Mouse (Mus musculus) myocyte (in vitro differentiated cells): ENCODE measurements around the gene Pltp. TPM values are rescaled to one million over a fixed set of nuclear protein-coding genes. Genes with fewer than 3 reads are reported as not detected.

ENCODE experiments used
- H3K27me3 ChIP-seq: one replicate; pipeline ENCODE4 v1.6.1; 2011; ENCODE audit not compliant: control insufficient read depth, insufficient read depth, insufficient read length
- H3K36me3 ChIP-seq: one replicate; pipeline ENCODE4 v1.6.1; 2011; ENCODE audit not compliant: control insufficient read depth, insufficient read depth
- H3K4me2 ChIP-seq: one replicate; pipeline ENCODE4 v1.6.1; 2011; ENCODE audit warnings: low read depth, control low read depth
- H3K4me3 ChIP-seq: one replicate; pipeline ENCODE4 v1.5.1; 2011; ENCODE audit warnings: mild to moderate bottlenecking, control low read depth, moderate library complexity
- H3K79me2 ChIP-seq: one replicate; pipeline ENCODE4 v1.6.1; 2011; ENCODE audit not compliant: control insufficient read depth, insufficient read depth
- H3ac ChIP-seq: one replicate; pipeline ENCODE4 v1.6.1; 2011; ENCODE audit not compliant: control insufficient read depth, insufficient read length
- CEBPB ChIP-seq: IDR thresholded peaks from 2 replicates; pipeline ENCODE4 v1.6.1; 2011; ENCODE audit warnings: mild to moderate bottlenecking, moderate library complexity; ENCODE audit not compliant: poor library complexity, insufficient read depth, severe bottlenecking
- E2F4 ChIP-seq: IDR thresholded peaks from one replicate; pipeline ENCODE4 v1.6.1; 2011; ENCODE audit warnings: mild to moderate bottlenecking, control low read depth, moderate library complexity; ENCODE audit not compliant: insufficient read depth
- MAX ChIP-seq: IDR thresholded peaks from one replicate; pipeline ENCODE4 v1.6.1; 2011; ENCODE audit warnings: low read depth, mild to moderate bottlenecking, control low read depth
- MYOD1 ChIP-seq, 3 experiments: IDR thresholded peaks; one replicate each; pipeline ENCODE4 v1.6.1; 2011; ENCODE audit warnings: control low read depth in 2 of 3, low read depth in 2 of 3, mild to moderate bottlenecking in 2 of 3, moderate library complexity in 1 of 3; ENCODE audit not compliant: insufficient read length in 2 of 3, control insufficient read depth in 1 of 3
- MYOG ChIP-seq, 3 experiments: IDR thresholded peaks; one replicate each; pipeline ENCODE4 v1.6.1; 2011; ENCODE audit warnings: control low read depth in 2 of 3, low read depth in 2 of 3, mild to moderate bottlenecking in 2 of 3; ENCODE audit not compliant: insufficient read length in 2 of 3, control insufficient read depth in 1 of 3, insufficient read depth in 1 of 3
- POLR2A ChIP-seq: IDR thresholded peaks from one replicate; pipeline ENCODE4 v1.6.1; 2011; ENCODE audit warnings: low read depth, mild to moderate bottlenecking, control low read depth, moderate library complexity; ENCODE audit not compliant: insufficient read length
- POLR2AphosphoS2 ChIP-seq: IDR thresholded peaks from one replicate; pipeline ENCODE4 v1.6.1; 2011; ENCODE audit warnings: low read depth, control low read depth; ENCODE audit not compliant: insufficient read length
- REST ChIP-seq: IDR thresholded peaks from one replicate; pipeline ENCODE4 v1.6.1; 2011; ENCODE audit warnings: mild to moderate bottlenecking, control low read depth, moderate library complexity; ENCODE audit not compliant: insufficient read depth, insufficient read length
- SRF ChIP-seq: IDR thresholded peaks from one replicate; pipeline ENCODE4 v1.6.1; 2011; ENCODE audit warnings: low read depth; ENCODE audit not compliant: control insufficient read depth, insufficient read length
- TCF12 ChIP-seq: IDR thresholded peaks from one replicate; pipeline ENCODE4 v1.6.1; 2011; ENCODE audit warnings: mild to moderate bottlenecking, control low read depth; ENCODE audit not compliant: poor library complexity, insufficient read depth, severe bottlenecking
- TCF3 ChIP-seq: IDR thresholded peaks from one replicate; pipeline ENCODE4 v1.6.1; 2011; ENCODE audit warnings: low read depth, control low read depth; ENCODE audit not compliant: insufficient read length
- USF1 ChIP-seq: IDR thresholded peaks from one replicate; pipeline ENCODE4 v1.6.1; 2011; ENCODE audit warnings: low read depth, mild to moderate bottlenecking, control low read depth, moderate library complexity
- polyA plus RNA-seq: library from polyadenylated mRNA; unstranded; fragments of >200 nt; fragmentation: generic; extraction: Trizol; gene quantifications from one replicate; pipeline ENCODE4 v1.2.1, GENCODE M21; 2012; ENCODE audit warnings: missing spikeins

The Pltp gene
- polyA plus RNA-seq, 1 experiment: 117 TPM

- Histone ChIP-seq H3K4me3 (no peak overlapping the region), H3K4me2 (no peak overlapping the region), H3ac (no peak overlapping the region), H3K27me3 (no peaks in the 10 kb centered on the region), H3K79me2 (peaks cover 18% of the 10 kb centered on the region), H3K36me3 (peaks cover 5% of the 10 kb centered on the region)
- TF ChIP-seq USF1: no peak
Measured at GRCm38 (mm10) chr2:164806614-164807013, 50.9 kb downstream of the Pltp start.

- H3K79me2 ChIP-seq: peaks cover 18% of the 10 kb centered on the region
- H3ac ChIP-seq: no peak overlapping the region
- H3K36me3 ChIP-seq: peaks cover 11% of the 10 kb centered on the region
- H3K4me2 ChIP-seq: peak overlapping the region; percentile 91
- no peaks in the 10 kb centered on the region for H3K27me3 ChIP-seq
- no peak for TF ChIP-seq MYOD1 (IDR thresholded peaks at IDR 0.05; ENCODE audit: control insufficient read depth in 1 of 3, insufficient read length in 2 of 3, low read depth in 2 of 3)
- no peak for TF ChIP-seq TCF12
- H3K4me3 ChIP-seq: peak overlapping the region; percentile 85
Measured at GRCm38 (mm10) chr2:164805332-164805718, 52.2 kb downstream of the Pltp start.

GRCm38 (mm10) chr2:164804533-164805331 is 52.8 kb downstream of the Pltp start, which contains the start of the genes Acot8 and Zswim3:
Gene Acot8 (minus strand): TSS chr2:164804882.
Gene Zswim3 (plus strand): TSS chr2:164805098.
- TF ChIP-seq USF1: no peak
- TF ChIP-seq POLR2AphosphoS2: peak; percentile 78
- no peak for TF ChIP-seq MAX
- no peak for TF ChIP-seq MYOD1 (IDR thresholded peaks at IDR 0.05; ENCODE audit: control insufficient read depth in 1 of 3, insufficient read length in 2 of 3, low read depth in 2 of 3)
- peak; percentile 68 for TF ChIP-seq POLR2A
- peaks cover 18% of the 10 kb centered on the region for H3K79me2 ChIP-seq
- peaks cover 11% of the 10 kb centered on the region for H3K36me3 ChIP-seq
- H3K4me3 ChIP-seq: peak within 1 kb of the TSS; percentile 85
- no peaks in the 10 kb centered on the region for H3K27me3 ChIP-seq
- peak within 1 kb of the TSS; percentile 64 for H3ac ChIP-seq
- peak within 1 kb of the TSS; percentile 91 for H3K4me2 ChIP-seq

- TF ChIP-seq TCF12 (no peak), E2F4 (no peak), MAX (no peak), CEBPB (no peak), USF1 (no peak), REST (no peak), POLR2AphosphoS2 (no peak), TCF3 (no peak), SRF (no peak), MYOG (IDR thresholded peaks at IDR 0.05; ENCODE audit: control insufficient read depth in 1 of 3, insufficient read depth in 1 of 3, insufficient read length in 2 of 3, low read depth in 2 of 3) (no peak), MYOD1 (IDR thresholded peaks at IDR 0.05; ENCODE audit: control insufficient read depth in 1 of 3, insufficient read length in 2 of 3, low read depth in 2 of 3) (no peak), POLR2A (no peak)
- H3K4me3 ChIP-seq: peak overlapping the region; percentile 85
Measured at GRCm38 (mm10) chr2:164803921-164804313, 53.6 kb downstream of the Pltp start.

GRCm38 (mm10) chr2:164803201-164803920 is 54.1 kb downstream of the Pltp start:
- H3K36me3 ChIP-seq: peaks cover 11% of the 10 kb centered on the region
- no peak overlapping the region for H3ac ChIP-seq
- H3K4me3 ChIP-seq: peak overlapping the region; percentile 85
- no peaks in the 10 kb centered on the region for H3K27me3 ChIP-seq
- peaks cover 18% of the 10 kb centered on the region for H3K79me2 ChIP-seq
- TF ChIP-seq TCF3 (no peak), SRF (no peak), POLR2AphosphoS2 (no peak), MYOD1 (IDR thresholded peaks at IDR 0.05; ENCODE audit: control insufficient read depth in 1 of 3, insufficient read length in 2 of 3, low read depth in 2 of 3) (no peak), TCF12 (no peak), MYOG (IDR thresholded peaks at IDR 0.05; ENCODE audit: control insufficient read depth in 1 of 3, insufficient read depth in 1 of 3, insufficient read length in 2 of 3, low read depth in 2 of 3) (no peak), CEBPB (no peak), POLR2A (no peak), MAX (no peak)
- H3K4me2 ChIP-seq: peak overlapping the region; percentile 84

More at GRCm38 (mm10) chr2:164803921-164804313, 53.6 kb downstream of the Pltp start:
- H3ac ChIP-seq: peak overlapping the region; percentile 64
- peak overlapping the region; percentile 84 for H3K4me2 ChIP-seq
- peaks cover 11% of the 10 kb centered on the region for H3K36me3 ChIP-seq
- no peaks in the 10 kb centered on the region for H3K27me3 ChIP-seq
- H3K79me2 ChIP-seq: peaks cover 18% of the 10 kb centered on the region
